Mouse (Mus musculus) heart, embryonic 10.5 days (tissue): ENCODE data around the gene Ucp3. TPM values are rescaled to one million over a fixed set of nuclear protein-coding genes. Genes with fewer than 3 reads are reported as not detected.

Experiments
- polyA plus RNA-seq: library from polyadenylated mRNA; unstranded; fragments of >200 nt; fragmentation: Nextera tagmentation; extraction: Ambion mirVana; gene quantifications from 2 replicates; pipeline ENCODE4 v1.2.1, GENCODE M21; 2016

The Ucp3 gene
- polyA plus RNA-seq, 1 experiment from 2014 or later, result 0.05 TPM

Other genes starting within 250 kb of the Ucp3 start
- 0.94 and 1.4 TPM in 2 replicates for gene Pgm2l1, start 245.6 kb upstream of the Ucp3 start, polyA plus RNA-seq
- 6.5 and 7.4 TPM in 2 replicates for gene P4ha3, start 187.5 kb upstream of the Ucp3 start, polyA plus RNA-seq
- gene C2cd3, start 100.8 kb upstream of the Ucp3 start, polyA plus RNA-seq, result 20.1 and 22.9 TPM in 2 replicates
- gene Ppme1, start 100.7 kb upstream of the Ucp3 start, polyA plus RNA-seq, result 68.2 and 74.8 TPM in 2 replicates
- gene Ucp2, start 20.3 kb downstream of the Ucp3 start, polyA plus RNA-seq, result 165 and 231 TPM in 2 replicates
- 0.22 and 0.35 TPM in 2 replicates for gene Dnajb13, start 42.0 kb downstream of the Ucp3 start, polyA plus RNA-seq
- 26.4 and 31.3 TPM in 2 replicates for gene Coa4, start 64.1 kb downstream of the Ucp3 start, polyA plus RNA-seq
- gene Rab6a, start 134.4 kb downstream of the Ucp3 start, polyA plus RNA-seq, result 89.5 and 106 TPM in 2 replicates
- 75.7 and 78.8 TPM in 2 replicates for gene Mrpl48, start 135.3 kb downstream of the Ucp3 start, polyA plus RNA-seq
- gene Plekhb1, start 189.4 kb downstream of the Ucp3 start, polyA plus RNA-seq, result 1.6 and 2.4 TPM in 2 replicates
- gene Fam168a, start 233.6 kb downstream of the Ucp3 start, polyA plus RNA-seq, result 29.4 and 35.4 TPM in 2 replicates